Mouse (Mus musculus) fat pad, adult 2 months (tissue): ENCODE results near the gene Slc35e4.

ENCODE experiments used
- DNase-seq: peaks from one replicate; pipeline ENCODE4 v3.0.0-alpha.2; 2011; ENCODE audit warnings: low read depth, low spot score; ENCODE audit errors: extremely low read depth

Gene Slc35e4

DNA sequence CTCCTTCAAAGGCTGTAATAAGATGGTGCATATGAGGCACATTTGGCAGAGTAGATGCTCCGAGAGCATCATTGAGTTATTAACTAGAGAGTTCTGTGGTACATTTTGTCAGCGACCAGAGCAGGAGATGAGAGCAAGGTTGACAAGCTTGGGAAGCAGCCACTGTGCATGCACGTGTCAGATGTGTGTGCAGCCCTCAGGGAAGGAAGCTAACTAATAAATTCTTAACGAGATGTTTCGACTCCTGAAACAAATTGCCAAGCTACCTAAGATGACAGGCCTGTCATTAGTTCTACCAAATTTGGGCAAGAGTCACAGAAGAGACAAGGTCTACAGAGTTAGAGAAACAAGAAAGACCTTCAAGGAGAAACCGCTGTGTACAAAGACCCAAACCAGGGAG lies 50.1 kb downstream of the Slc35e4 start:
- DNase-seq: no peak

DNA sequence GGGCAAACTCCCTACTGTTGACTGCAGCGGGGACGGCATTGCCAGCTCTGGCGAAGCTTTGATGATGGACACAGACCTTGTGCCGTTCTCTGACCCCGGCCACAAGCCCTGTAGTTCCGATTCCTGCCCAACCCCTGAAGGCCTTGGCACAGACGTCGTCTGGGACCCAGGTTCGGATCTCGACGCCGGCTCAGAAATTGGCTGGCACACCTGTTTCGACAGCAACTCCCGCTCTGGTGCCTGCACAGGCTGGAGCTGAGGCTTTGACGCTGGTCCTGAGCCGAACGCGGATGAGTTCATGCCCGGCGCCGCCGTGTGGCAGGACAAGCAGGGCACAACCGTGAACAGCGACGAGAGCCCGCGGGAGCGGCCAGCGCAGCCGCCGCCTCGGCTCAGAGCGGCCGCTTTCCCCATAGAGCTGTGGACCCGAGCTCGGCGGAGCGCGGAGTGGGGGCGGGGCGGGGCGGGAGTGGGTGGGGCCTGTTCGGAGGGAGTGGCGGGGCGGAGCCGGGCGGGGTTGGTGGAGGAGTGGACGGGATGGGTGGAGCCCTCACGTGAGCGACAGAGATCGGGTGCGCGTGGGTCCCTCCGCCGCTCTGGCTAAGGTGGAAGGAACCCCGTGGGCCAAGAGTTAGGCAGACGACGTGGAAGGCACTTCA lies 50.9 kb downstream of the Slc35e4 start, which contains the start of gene Osbp2:
Gene Osbp2 (minus strand): TSS at position 450 of the 659 bp plus-strand sequence.
- no peak for DNase-seq

- no peak for DNase-seq
These were observed 51.6 kb downstream of the Slc35e4 start for GRCm38 (mm10) chr11:3862661-3863453.

DNA sequence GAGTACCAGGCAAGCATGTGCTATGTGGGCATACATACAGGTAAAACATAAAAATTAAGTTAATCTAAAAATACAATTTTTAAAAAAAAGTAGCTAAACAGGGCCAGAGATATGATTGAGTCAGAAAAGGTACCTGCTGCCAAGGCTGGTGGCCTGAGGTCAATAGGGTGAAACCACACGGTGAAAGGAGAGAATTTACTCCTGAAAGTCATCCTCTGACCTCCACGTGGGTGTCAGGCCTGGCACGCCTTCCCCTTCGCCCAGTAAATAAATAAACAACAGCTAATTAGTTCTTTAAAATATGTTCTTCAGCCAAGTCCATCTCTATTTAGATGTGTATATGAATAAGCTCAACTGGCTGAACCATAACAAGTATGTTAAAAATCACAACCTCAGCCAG lies 54.1 kb downstream of the Slc35e4 start:
- no peak for DNase-seq

GRCm38 (mm10) chr11:3859778-3860177 lies 54.7 kb downstream of the Slc35e4 start:
- no peak for DNase-seq

DNA sequence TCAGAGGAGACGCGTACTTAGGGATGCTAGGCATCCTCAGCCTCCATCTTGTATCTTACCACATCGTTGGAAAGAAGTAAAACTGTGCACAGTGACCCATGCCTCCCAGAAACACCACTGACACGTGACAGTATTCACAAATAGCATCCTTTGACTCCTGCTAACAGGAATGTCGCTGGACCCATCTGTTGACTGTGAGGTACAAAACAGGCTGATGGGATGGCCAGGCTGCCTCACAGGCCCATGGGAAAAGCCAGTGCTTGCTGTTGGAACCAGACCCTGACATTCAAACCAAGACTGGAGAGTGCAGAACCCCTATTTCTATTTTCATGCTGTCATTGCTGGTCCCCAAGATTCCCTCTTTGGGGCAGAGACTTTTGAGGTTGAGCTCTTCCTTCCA lies 56.6 kb downstream of the Slc35e4 start:
- no peak for DNase-seq
